Mouse (Mus musculus) lung, embryonic 16.5 days (tissue): ENCODE results near the gene Pwwp2a. TPM values are rescaled to one million over a fixed set of nuclear protein-coding genes. Genes with fewer than 3 reads are reported as not detected.
A peak's percentile ranks its signal among the peaks of the same experiment; 100 is the strongest.

Source experiments
- ATAC-seq: fragments of 200-750 bp; cut with Nextera tagmentation; 2 replicates; pipeline ENCODE4 v1.8.0; 2017; ENCODE audit warnings: low read depth, mild to moderate bottlenecking, moderate library complexity
- H3K27ac ChIP-seq: fragments of 300-500 bp; sonication (generic); 2 replicates; pipeline ENCODE4 v1.5.1; 2014; ENCODE audit warnings: mild to moderate bottlenecking, control low read depth, low read length
- H3K27me3 ChIP-seq: fragments of 300-500 bp; sonication (generic); 2 replicates; pipeline ENCODE4 v1.6.1; 2014; ENCODE audit warnings: low read depth, low read length, mixed read lengths; ENCODE audit not compliant: control insufficient read depth, insufficient read depth
- H3K36me3 ChIP-seq: fragments of 300-500 bp; sonication (generic); 2 replicates; pipeline ENCODE4 v1.6.1; 2014; ENCODE audit warnings: low read length; ENCODE audit not compliant: control insufficient read depth, insufficient read depth
- H3K4me1 ChIP-seq: fragments of 300-500 bp; sonication (generic); replicated peaks from 2 replicates; pipeline ENCODE4 v1.6.1; 2014; ENCODE audit warnings: low read length, mixed read lengths; ENCODE audit not compliant: control insufficient read depth, insufficient read depth
- H3K4me2 ChIP-seq: fragments of 300-500 bp; sonication (generic); 2 replicates; pipeline ENCODE4 v1.6.1; 2014; ENCODE audit warnings: low read depth, low read length, control low read depth
- H3K4me3 ChIP-seq: fragments of 300-500 bp; sonication (generic); 2 replicates; pipeline ENCODE4 v1.5.1; 2014; ENCODE audit warnings: mild to moderate bottlenecking, low read length, control low read depth
- H3K9ac ChIP-seq: fragments of 300-500 bp; sonication (generic); 2 replicates; pipeline ENCODE4 v1.6.1; 2014; ENCODE audit warnings: low read length, control low read depth
- H3K9me3 ChIP-seq: fragments of 300-500 bp; sonication (generic); 2 replicates; pipeline ENCODE4 v1.6.1; 2016; ENCODE audit warnings: low read length; ENCODE audit not compliant: control insufficient read depth
- WGBS: fragments of 180-500 bp; shearing (Covaris S2); extraction: QIAGEN DNeasy Blood & Tissue Kit; methylation state at CpG from one replicate; pipeline ENCODE4 v1.1.7; 2014; 5-methylcytosine and 5-hydroxymethylcytosine counted together
- polyA plus RNA-seq: library from polyadenylated mRNA; unstranded; fragments of >200 nt; fragmentation: Nextera tagmentation; extraction: Ambion mirVana; gene quantifications from 2 replicates; pipeline ENCODE4 v1.2.1, GENCODE M21; 2015

Gene Pwwp2a
- polyA plus RNA-seq, 1 experiment from 2014 or later = 13.3 TPM

DNA sequence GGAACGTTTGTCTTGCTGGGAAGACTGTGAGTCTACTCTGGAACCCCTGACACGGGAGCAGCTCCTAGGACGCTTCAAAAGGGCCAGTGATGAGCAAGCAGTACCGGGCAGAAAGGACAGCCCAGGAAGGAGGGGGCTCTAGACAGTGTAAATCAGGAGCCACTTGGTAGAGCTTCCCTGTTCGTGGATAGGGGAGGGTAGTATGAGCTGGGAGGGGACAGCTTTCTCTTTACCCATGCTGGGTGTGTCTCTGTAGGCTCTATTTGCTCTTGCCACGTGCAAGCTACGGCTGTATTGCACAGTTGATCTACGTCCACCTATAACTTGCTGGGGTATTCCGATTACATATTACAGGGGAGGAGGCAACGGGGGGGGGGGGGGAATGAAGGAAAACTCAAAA is 25.3 kb upstream of the Pwwp2a start:
- 43% methylated on average over 10 of the region's 10 CpGs for WGBS
- Histone ChIP-seq H3K4me2 (no peak overlapping the region), H3K4me3 (no peak overlapping the region), H3K36me3 (no peaks in the 10 kb centered on the region), H3K4me1 (no peaks in the 10 kb centered on the region), H3K9ac (no peak overlapping the region), H3K27me3 (no peaks in the 10 kb centered on the region), H3K9me3 (no peaks in the 10 kb centered on the region), H3K27ac (no peak overlapping the region)
- ATAC-seq = peak; percentile 36; the same call in 1 of the 2 replicates

DNA sequence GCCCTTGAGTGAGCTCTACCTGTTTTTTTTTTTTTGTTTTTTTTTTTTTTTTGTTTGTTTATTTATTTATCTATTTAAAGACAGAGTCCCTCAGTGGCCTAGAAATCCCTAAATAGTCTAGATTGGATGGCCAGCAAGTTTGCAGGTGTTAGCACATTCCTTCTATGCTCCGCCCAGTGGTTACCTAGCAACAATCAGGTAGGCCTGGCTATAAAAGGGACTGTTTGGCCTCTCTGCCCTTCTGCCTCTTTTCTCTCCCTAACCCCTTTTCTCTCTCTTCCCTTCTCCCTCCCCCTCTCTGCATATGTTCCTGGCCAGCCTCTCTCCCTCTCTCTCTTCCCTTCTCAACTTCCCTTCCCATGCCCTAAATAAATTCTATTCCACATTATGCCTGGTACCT is 23.8 kb upstream of the Pwwp2a start:
- no peak overlapping the region for H3K4me2 ChIP-seq
- H3K9ac ChIP-seq = no peak overlapping the region
- no peaks in the 10 kb centered on the region for H3K27me3 ChIP-seq
- WGBS = 71% methylated on average over 1 of the region's 1 CpGs
- no peaks in the 10 kb centered on the region for H3K9me3 ChIP-seq
- H3K4me1 ChIP-seq = no peaks in the 10 kb centered on the region
- no peak overlapping the region for H3K27ac ChIP-seq
- peak; percentile 47; the same call in 1 of the 2 replicates for ATAC-seq
- H3K4me3 ChIP-seq = no peak overlapping the region
- no peaks in the 10 kb centered on the region for H3K36me3 ChIP-seq

DNA sequence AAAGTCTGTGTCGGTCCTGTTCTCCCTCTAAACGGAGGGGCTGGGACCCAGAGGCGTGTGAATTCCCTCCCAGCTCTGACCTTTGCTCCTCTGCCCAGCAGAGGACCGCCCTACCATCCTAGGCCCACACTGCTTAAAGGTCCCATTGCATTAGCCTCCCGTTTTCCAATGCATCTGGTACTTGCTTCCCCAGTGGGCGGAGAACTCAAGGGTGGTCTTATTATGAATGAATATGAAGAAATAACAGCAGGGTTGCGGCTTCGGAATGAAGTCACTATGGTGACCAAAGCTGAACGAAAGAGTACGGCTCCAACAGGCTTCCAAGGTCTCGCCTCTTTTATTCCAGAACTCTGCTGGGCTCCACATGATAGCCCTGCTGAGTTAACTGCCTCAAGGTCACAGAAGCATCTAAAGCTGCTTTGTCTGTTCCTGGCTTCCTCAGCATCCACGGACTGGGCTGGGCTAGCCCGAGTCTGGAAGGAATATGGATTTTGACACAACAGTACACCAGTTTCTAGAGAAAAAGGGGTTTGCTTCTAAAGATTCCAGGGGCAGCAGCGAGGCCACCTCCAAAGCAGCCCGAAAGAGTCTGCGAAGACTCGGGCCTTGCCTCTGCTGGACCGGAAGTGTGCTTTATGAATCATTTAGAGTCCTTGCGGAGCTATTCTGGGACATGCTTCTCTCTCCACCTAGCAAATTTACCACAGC is 14.6 kb upstream of the Pwwp2a start:
- Histone ChIP-seq H3K36me3 (no peaks in the 10 kb centered on the region), H3K9ac (no peak overlapping the region), H3K4me2 (no peak overlapping the region), H3K27ac (no peak overlapping the region), H3K9me3 (no peaks in the 10 kb centered on the region), H3K4me1 (no peaks in the 10 kb centered on the region), H3K27me3 (no peaks in the 10 kb centered on the region), H3K4me3 (no peak overlapping the region)
- WGBS = 70% methylated on average over 19 of the region's 19 CpGs
- ATAC-seq = no peak

DNA sequence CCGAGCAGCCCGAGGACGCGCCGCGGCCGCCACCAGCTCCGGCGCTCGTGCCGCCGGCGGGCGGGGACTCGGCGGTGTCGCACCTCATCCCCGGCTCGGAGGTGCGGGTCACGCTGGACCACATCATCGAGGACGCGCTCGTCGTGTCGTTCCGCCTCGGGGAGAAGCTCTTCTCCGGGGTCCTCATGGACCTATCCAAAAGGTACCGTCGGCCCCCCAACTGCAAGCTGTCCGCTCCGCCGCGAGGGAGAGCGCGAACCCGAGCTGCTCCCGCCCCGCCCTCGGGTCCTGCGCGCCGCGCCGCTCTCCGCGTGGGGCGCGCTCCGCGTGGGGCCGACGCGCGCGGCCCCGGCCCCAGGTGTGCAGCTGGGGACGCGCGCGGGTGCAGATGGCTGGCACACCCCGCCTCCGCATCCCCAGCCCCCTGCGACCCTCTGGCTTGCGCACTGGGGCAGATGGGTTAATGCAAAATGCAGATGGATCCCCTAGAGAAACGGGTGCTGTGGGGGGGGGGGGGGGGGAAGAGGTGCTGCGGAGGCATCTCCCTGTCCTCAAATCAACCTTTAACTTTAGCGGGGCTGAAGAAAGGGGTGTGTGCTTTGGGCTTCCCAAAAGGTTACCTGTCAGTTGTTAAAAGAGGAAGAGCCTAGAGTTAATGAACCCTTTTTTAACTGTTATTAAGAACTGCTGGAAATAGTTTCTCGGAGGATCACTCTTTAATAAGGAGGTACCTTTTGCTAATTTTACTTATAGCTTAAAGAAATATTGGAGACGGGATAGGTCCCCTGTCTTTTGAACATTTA is 818 bp downstream of the Pwwp2a start:
- Histone ChIP-seq H3K9me3 (no peaks in the 10 kb centered on the region), H3K9ac (peak overlapping the region; percentile 87), H3K4me1 (peaks cover 11% of the 10 kb centered on the region), H3K4me3 (peak overlapping the region; percentile 84), H3K27me3 (no peaks in the 10 kb centered on the region), H3K27ac (peak overlapping the region; percentile 85), H3K36me3 (no peaks in the 10 kb centered on the region), H3K4me2 (peak overlapping the region; percentile 74)
- WGBS = 1% methylated on average over 56 of the region's 72 CpGs
- ATAC-seq = peak; percentile 43

DNA sequence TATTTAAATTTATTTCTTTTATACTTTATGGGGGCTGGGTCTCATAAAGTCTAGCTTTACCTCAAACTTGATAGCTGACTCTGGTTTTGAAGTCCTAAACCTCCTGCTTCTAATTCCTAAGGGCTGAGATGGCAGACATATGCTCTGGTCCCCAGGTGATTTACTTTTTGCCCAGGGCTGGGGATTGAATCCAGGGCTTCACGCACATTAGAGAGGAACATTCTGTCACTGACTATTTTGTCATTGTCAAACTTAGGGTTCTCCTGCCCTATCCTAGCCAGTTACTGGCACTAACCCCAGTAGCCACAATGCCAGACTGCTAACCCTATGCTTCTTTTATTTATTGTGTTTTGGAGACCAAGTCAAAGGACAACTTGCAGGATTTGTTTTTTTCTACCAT is 7.1 kb downstream of the Pwwp2a start:
- H3K9ac ChIP-seq = no peak overlapping the region
- H3K4me2 ChIP-seq = no peak overlapping the region
- H3K27ac ChIP-seq = no peak overlapping the region
- no peak for ATAC-seq
- H3K9me3 ChIP-seq = no peaks in the 10 kb centered on the region
- H3K4me3 ChIP-seq = no peak overlapping the region
- H3K4me1 ChIP-seq = no peaks in the 10 kb centered on the region
- peaks cover 9% of the 10 kb centered on the region; the same call in 1 of the 2 replicates for H3K36me3 ChIP-seq
- no peaks in the 10 kb centered on the region for H3K27me3 ChIP-seq
- WGBS = 91% methylated on average over 1 of the region's 1 CpGs

DNA sequence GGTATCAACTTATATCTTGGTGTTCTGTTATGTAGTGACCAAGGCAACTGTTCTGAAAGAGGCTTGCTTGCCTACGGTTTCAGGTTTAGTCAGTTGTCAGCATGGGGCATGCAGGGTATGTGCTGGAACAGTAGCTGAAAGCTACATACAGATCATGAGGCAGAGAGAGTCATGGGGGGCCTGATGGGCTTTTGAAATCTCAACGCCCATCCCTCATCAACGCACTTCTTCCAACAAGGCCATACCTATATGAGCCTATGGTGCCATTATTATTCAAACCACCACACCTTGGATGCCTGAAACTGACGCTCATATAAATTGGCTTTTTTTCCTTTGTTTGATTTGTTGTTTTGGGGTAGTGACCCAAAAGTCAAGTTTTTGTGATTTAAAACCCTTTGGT is 14.8 kb downstream of the Pwwp2a start:
- Histone ChIP-seq H3K9ac (no peak overlapping the region), H3K36me3 (peaks cover 18% of the 10 kb centered on the region; the same call in 1 of the 2 replicates), H3K27ac (no peak overlapping the region), H3K9me3 (no peaks in the 10 kb centered on the region), H3K4me3 (no peak overlapping the region), H3K4me2 (no peak overlapping the region), H3K27me3 (no peaks in the 10 kb centered on the region), H3K4me1 (peaks cover 6% of the 10 kb centered on the region; the same call in 1 of the 2 replicates)
- WGBS = 85% methylated on average over 4 of the region's 4 CpGs
- ATAC-seq = no peak

DNA sequence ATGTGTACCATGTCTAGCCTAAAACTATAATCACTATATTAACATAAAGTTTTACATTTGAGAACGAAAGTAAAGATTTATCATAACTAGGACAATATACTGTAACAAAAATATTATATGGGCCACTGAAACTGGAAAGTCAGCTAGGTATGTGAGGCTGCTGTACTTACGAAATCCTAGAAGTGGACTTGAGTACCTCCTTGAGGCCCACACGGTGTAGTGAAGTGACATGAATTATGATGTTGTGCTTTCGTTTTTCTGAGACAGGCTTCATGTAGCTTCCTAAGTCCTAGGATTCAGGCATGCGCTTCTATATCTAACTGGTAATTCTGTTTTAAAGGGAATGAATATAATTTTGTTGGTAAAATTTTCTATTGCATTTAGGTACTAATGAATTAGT is 16.8 kb downstream of the Pwwp2a start:
- Histone ChIP-seq H3K4me2 (no peak overlapping the region), H3K9ac (no peak overlapping the region), H3K4me3 (no peak overlapping the region), H3K27me3 (no peaks in the 10 kb centered on the region), H3K36me3 (peaks cover 11% of the 10 kb centered on the region; the same call in 1 of the 2 replicates), H3K27ac (no peak overlapping the region), H3K9me3 (no peaks in the 10 kb centered on the region), H3K4me1 (peaks cover 6% of the 10 kb centered on the region; the same call in 1 of the 2 replicates)
- peak; percentile 87 for ATAC-seq
- WGBS = 48% methylated on average over 5 of the region's 5 CpGs

DNA sequence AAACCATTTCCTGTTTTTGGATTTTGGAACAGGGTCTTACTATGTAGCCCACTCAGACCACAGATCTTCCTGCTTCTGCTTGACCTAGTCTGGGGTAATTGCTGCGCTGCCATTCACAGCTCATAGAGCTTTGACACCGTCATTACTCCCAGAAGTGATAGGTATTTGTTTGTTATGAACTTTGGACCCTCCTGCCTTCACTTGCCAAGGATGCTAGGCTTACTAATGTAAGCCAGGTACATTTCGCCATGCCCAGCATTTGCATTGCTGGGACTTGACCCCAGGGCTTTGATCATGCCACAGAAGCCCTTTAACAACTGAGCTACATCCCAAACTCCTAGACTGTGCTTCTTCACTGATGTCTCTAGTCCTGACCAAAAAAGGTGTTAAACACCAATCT is 18.5 kb downstream of the Pwwp2a start:
- H3K36me3 ChIP-seq = peaks cover 19% of the 10 kb centered on the region
- H3K27ac ChIP-seq = no peak overlapping the region
- no peak overlapping the region for H3K4me2 ChIP-seq
- peaks cover 6% of the 10 kb centered on the region; the same call in 1 of the 2 replicates for H3K4me1 ChIP-seq
- H3K4me3 ChIP-seq = no peak overlapping the region
- no peaks in the 10 kb centered on the region for H3K9me3 ChIP-seq
- WGBS = 92% methylated on average over 3 of the region's 3 CpGs
- no peak for ATAC-seq
- H3K9ac ChIP-seq = no peak overlapping the region
- no peaks in the 10 kb centered on the region for H3K27me3 ChIP-seq

DNA sequence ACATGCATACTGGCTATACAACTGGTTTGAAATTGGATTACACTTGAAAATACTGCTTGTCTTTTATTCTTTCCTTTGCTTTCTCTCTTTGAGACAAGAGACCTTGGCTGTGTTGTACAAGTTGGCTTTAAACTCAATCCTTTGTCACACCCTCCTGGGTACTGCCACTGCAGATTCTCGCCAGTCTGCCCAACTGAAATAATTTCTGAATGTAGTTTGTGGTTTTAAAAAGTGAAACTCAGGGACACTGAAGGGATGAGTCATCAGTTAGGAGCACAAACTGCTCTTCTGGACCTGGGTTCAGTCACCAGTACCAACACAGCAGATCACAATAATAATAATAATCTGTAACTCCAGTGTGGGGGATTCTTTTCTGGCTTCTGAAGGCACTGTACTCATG is 21.8 kb downstream of the Pwwp2a start:
- no peak overlapping the region for H3K4me2 ChIP-seq
- H3K9ac ChIP-seq = no peak overlapping the region
- no peak for ATAC-seq
- 63% methylated on average over 1 of the region's 1 CpGs for WGBS
- peaks cover 25% of the 10 kb centered on the region for H3K36me3 ChIP-seq
- H3K4me1 ChIP-seq = no peaks in the 10 kb centered on the region
- no peaks in the 10 kb centered on the region for H3K27me3 ChIP-seq
- H3K4me3 ChIP-seq = no peak overlapping the region
- no peaks in the 10 kb centered on the region for H3K9me3 ChIP-seq
- H3K27ac ChIP-seq = no peak overlapping the region
